Mouse (Mus musculus) stomach, embryonic 14.5 days (tissue): Measurements from ENCODE around the gene A930017K11Rik. TPM values are rescaled to one million over a fixed set of nuclear protein-coding genes. Genes with fewer than 3 reads are reported as not detected.

ENCODE experiments used
- ATAC-seq: fragments of 200-750 bp; cut with Nextera tagmentation; 2 replicates; pipeline ENCODE4 v1.8.0; 2017; ENCODE audit warnings: low read depth, moderate TSS enrichment; ENCODE audit not compliant: insufficient number of reproducible peaks, insufficient read depth, low FRiP score
- H3K27ac ChIP-seq: fragments of 300-500 bp; sonication (generic); 2 replicates; pipeline ENCODE4 v1.5.1; 2014; ENCODE audit warnings: mild to moderate bottlenecking, low read length, moderate library complexity, mixed read lengths
- H3K27me3 ChIP-seq: fragments of 300-500 bp; sonication (generic); 2 replicates; pipeline ENCODE4 v1.6.1; 2014; ENCODE audit warnings: low read length, control low read depth, mixed read lengths; ENCODE audit not compliant: control insufficient read depth, insufficient read depth
- H3K36me3 ChIP-seq: fragments of 300-500 bp; sonication (generic); 2 replicates; pipeline ENCODE4 v1.6.1; 2014; ENCODE audit warnings: mild to moderate bottlenecking, control low read depth, low read length, moderate library complexity, mixed read lengths; ENCODE audit not compliant: control insufficient read depth, insufficient read depth
- H3K4me1 ChIP-seq: fragments of 300-500 bp; sonication (generic); 2 replicates; pipeline ENCODE4 v1.6.1; 2014; ENCODE audit warnings: low read length, control low read depth, mixed read lengths; ENCODE audit not compliant: control insufficient read depth, insufficient read depth
- H3K4me2 ChIP-seq: fragments of 300-500 bp; sonication (generic); replicated peaks from 2 replicates; pipeline ENCODE4 v1.6.1; 2014; ENCODE audit warnings: low read depth, low read length, control low read depth
- H3K4me3 ChIP-seq: fragments of 300-500 bp; sonication (generic); 2 replicates; pipeline ENCODE4 v1.5.1; 2014; ENCODE audit warnings: low read depth, low read length, control low read depth
- H3K9ac ChIP-seq: fragments of 300-500 bp; sonication (generic); replicated peaks from 2 replicates; pipeline ENCODE4 v1.6.1; 2014; ENCODE audit warnings: low read depth, mild to moderate bottlenecking, control low read depth, low read length, moderate library complexity, mixed read lengths
- H3K9me3 ChIP-seq: fragments of 300-500 bp; sonication (generic); 2 replicates; pipeline ENCODE4 v1.6.1; 2016; ENCODE audit warnings: low read depth, low read length, control low read depth; ENCODE audit not compliant: control insufficient read depth
- WGBS: fragments of 180-500 bp; shearing (Covaris S2); extraction: QIAGEN DNeasy Blood & Tissue Kit; methylation state at CpG from one replicate; pipeline ENCODE4 v1.1.7; 2014; 5-methylcytosine and 5-hydroxymethylcytosine counted together
- polyA plus RNA-seq: library from polyadenylated mRNA; unstranded; fragments of >200 nt; fragmentation: Nextera tagmentation; extraction: Ambion mirVana; gene quantifications from 2 replicates; pipeline ENCODE4 v1.2.1, GENCODE M21; 2014

Gene A930017K11Rik
- polyA plus RNA-seq, 1 experiment from 2014 or later = 0.41 TPM

DNA sequence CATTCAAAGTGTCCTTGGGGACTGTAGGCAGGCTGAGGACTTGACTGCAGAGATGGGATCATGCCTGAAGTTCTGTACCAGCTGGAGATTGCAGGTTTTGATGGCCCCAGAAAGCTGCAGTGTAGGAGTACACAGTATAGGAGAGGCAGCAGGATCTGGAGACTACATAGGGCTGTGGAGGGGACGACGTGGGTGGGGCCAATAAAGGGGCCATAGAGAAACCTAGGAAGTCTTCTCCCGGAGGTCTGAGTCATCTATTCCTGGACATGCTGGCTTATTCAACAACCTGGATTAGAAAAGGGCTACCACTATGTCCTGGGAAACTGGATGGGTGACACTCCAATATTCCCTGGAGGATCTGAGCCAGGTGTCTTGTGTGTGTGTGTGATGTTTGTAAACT, 3.4 kb upstream of the A930017K11Rik start:
- Histone ChIP-seq H3K4me2 (no peak overlapping the region), H3K4me1 (peaks cover 8% of the 10 kb centered on the region; the same call in 1 of the 2 replicates), H3K9ac (no peak overlapping the region), H3K9me3 (no peaks in the 10 kb centered on the region), H3K36me3 (peaks cover 14% of the 10 kb centered on the region; the same call in 1 of the 2 replicates), H3K4me3 (no peak overlapping the region), H3K27me3 (peaks cover 22% of the 10 kb centered on the region), H3K27ac (no peak overlapping the region)
- ATAC-seq = no peak
- WGBS = 61% methylated on average over 3 of the region's 3 CpGs

- Histone ChIP-seq H3K27ac (no peak overlapping the region), H3K9me3 (no peaks in the 10 kb centered on the region), H3K4me1 (peaks cover 8% of the 10 kb centered on the region; the same call in 1 of the 2 replicates), H3K9ac (no peak overlapping the region), H3K4me3 (no peak overlapping the region), H3K27me3 (peaks cover 28% of the 10 kb centered on the region), H3K36me3 (peaks cover 5% of the 10 kb centered on the region; the same call in 1 of the 2 replicates), H3K4me2 (no peak overlapping the region)
- 68% methylated on average over 2 of the region's 2 CpGs for WGBS
- no peak for ATAC-seq
Observed at GRCm38 (mm10) chr17:25954671-25955070, 2.3 kb upstream of the A930017K11Rik start.

- Histone ChIP-seq H3K9ac (no peak overlapping the region), H3K4me1 (peaks cover 8% of the 10 kb centered on the region; the same call in 1 of the 2 replicates), H3K4me2 (no peak overlapping the region), H3K9me3 (no peaks in the 10 kb centered on the region), H3K27me3 (peaks cover 28% of the 10 kb centered on the region), H3K36me3 (no peaks in the 10 kb centered on the region), H3K4me3 (no peak overlapping the region), H3K27ac (no peak overlapping the region)
- ATAC-seq = no peak
- WGBS = 81% methylated on average over 5 of the region's 5 CpGs
Observed at GRCm38 (mm10) chr17:25953161-25953560, 796 bp upstream of the A930017K11Rik start.

- no peaks in the 10 kb centered on the region for H3K9me3 ChIP-seq
- no peak overlapping the region for H3K27ac ChIP-seq
- peaks cover 8% of the 10 kb centered on the region; the same call in 1 of the 2 replicates for H3K4me1 ChIP-seq
- H3K4me3 ChIP-seq = peak overlapping the region; percentile 36
- no peak; the same call in 1 of the 2 replicates for ATAC-seq
- peaks cover 28% of the 10 kb centered on the region for H3K27me3 ChIP-seq
- peak overlapping the region; percentile 71 for H3K4me2 ChIP-seq
- no peaks in the 10 kb centered on the region for H3K36me3 ChIP-seq
- WGBS = 1% methylated on average over 33 of the region's 33 CpGs
- peak overlapping the region; percentile 14; the same call in 1 of the 2 replicates for H3K9ac ChIP-seq
Observed at GRCm38 (mm10) chr17:25951225-25951802, 1.1 kb downstream of the A930017K11Rik start.

DNA sequence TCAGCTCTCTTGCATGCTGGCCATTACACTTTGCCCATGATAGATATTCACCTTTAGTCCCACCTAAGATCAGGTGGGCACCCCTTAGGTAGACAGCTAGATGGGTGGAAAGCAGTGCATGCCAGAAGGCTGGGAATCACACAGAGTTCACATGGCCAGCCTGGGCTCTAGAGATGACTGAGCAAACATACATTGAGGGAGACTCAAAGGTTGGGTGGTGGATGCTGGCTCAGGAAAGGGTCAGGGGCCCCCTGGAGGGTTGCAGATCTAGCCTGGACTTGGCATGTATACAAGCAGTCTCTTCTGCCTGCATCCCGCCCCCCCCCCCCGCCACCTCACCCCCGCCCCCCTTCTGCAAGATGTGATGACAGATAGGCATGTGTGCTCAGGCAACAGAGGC, 1.7 kb downstream of the A930017K11Rik start:
- no CpG with 5 or more reads among the region's 3 CpGs for WGBS
- H3K4me3 ChIP-seq = no peak overlapping the region

GRCm38 (mm10) chr17:25949981-25950380, 2.4 kb downstream of the A930017K11Rik start:
- no peak for ATAC-seq
- Histone ChIP-seq H3K9ac (no peak overlapping the region), H3K27ac (no peak overlapping the region), H3K4me1 (peaks cover 8% of the 10 kb centered on the region; the same call in 1 of the 2 replicates), H3K4me2 (no peak overlapping the region), H3K4me3 (no peak overlapping the region), H3K9me3 (no peaks in the 10 kb centered on the region), H3K36me3 (no peaks in the 10 kb centered on the region), H3K27me3 (peaks cover 28% of the 10 kb centered on the region)
- 82% methylated on average over 5 of the region's 5 CpGs for WGBS

More for the DNA sequence above, 1.7 kb downstream of the A930017K11Rik start:
- 0 out of 2 replicates have a peak overlapping the region, but pooled peaks have one; percentile 18 for H3K9ac ChIP-seq
- no peaks in the 10 kb centered on the region for H3K9me3 ChIP-seq
- no peak overlapping the region for H3K27ac ChIP-seq
- ATAC-seq = no peak
- peaks cover 8% of the 10 kb centered on the region; the same call in 1 of the 2 replicates for H3K4me1 ChIP-seq
- 0 out of 2 replicates have a peak overlapping the region, but pooled peaks have one; percentile 71 for H3K4me2 ChIP-seq
- no peaks in the 10 kb centered on the region for H3K36me3 ChIP-seq
- peaks cover 28% of the 10 kb centered on the region for H3K27me3 ChIP-seq

DNA sequence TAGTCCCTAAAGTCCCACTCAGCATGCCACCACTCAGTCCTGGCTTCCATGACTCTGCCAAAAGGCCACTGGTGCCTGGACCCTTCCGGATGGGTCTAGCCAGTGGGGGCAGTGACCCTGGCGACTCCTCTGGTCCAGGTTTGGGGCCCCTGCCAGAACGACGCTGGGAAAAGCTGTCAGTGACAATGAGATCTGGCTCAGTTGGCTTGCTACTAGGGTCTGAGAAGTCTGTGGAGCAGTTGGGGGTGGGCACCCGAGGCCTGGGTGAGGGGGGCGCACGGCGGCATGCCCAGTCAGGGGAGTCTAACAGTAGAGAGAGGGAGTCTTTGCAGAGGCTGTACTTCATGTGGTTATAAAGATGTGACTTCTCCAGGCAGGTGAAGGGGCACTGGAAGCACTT, 4.3 kb downstream of the A930017K11Rik start:
- H3K27me3 ChIP-seq = peaks cover 24% of the 10 kb centered on the region
- H3K4me2 ChIP-seq = no peak overlapping the region
- no peaks in the 10 kb centered on the region for H3K36me3 ChIP-seq
- peaks cover 8% of the 10 kb centered on the region; the same call in 1 of the 2 replicates for H3K4me1 ChIP-seq
- 79% methylated on average over 8 of the region's 8 CpGs for WGBS
- H3K4me3 ChIP-seq = no peak overlapping the region
- no peaks in the 10 kb centered on the region for H3K9me3 ChIP-seq
- no peak for ATAC-seq
- H3K9ac ChIP-seq = no peak overlapping the region
- no peak overlapping the region for H3K27ac ChIP-seq

DNA sequence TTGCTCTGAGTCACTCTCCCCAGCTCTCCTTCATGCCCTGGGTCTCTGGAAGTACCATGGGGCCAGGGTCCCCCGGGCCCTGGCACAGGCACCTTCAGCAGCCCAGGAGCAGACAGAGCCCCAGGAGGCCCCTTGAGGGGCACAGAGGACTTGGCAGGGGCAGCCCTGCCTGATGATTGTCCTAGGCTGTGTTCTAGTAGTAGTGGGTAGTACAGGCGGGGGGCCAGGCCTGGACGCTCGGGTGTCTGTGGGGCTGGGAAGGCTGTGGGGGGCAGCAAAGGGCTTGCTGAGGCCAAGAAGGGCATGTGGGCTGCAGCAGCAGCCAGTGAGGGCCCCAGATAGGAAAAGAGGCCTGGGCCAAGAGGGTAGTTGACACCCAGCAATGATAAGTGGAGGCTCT, 4.8 kb downstream of the A930017K11Rik start:
- Histone ChIP-seq H3K4me2 (no peak overlapping the region), H3K9me3 (no peaks in the 10 kb centered on the region), H3K4me1 (peaks cover 8% of the 10 kb centered on the region; the same call in 1 of the 2 replicates), H3K9ac (no peak overlapping the region), H3K27ac (no peak overlapping the region), H3K27me3 (peaks cover 20% of the 10 kb centered on the region), H3K4me3 (no peak overlapping the region), H3K36me3 (no peaks in the 10 kb centered on the region)
- ATAC-seq = no peak
- WGBS = 81% methylated on average over 4 of the region's 4 CpGs
